Mouse (Mus musculus): ENCODE data around the gene B4galt3. TPM values are rescaled to one million over a fixed set of nuclear protein-coding genes. Genes with fewer than 3 reads are reported as not detected.
"Not testable (repeated sequence)": the region's sequence is repeated elsewhere in the genome, so short reads cannot be mapped to it uniquely, and the experiment has no call there.

B4galt3 gene
- polyA plus RNA-seq, 1 experiment from 2014 or later: 65.5 TPM

DNA sequence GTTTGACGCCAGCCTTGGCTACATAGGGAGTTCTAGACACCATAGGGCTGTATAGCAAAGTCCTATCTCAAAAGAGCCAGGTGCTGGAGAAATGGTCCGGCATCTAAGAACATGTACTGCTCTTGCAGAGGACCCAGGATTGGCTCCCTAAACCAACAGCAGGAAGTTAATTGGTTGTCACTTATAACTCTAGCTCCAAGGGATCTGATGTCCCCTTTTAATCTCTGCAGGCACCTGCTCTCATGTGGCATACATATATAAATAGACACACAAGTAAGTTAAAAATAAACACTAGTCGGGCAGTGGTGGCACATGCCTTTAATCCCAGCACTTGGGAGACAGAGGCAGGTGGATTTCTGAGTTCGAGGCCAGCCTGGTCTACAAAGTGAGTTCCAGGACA is 34.3 kb upstream of the B4galt3 start:
- Histone ChIP-seq H3K36me3 (ENCODE audit: control insufficient read depth, insufficient read depth, low read length) (peaks cover 76% of the 10 kb centered on the region), H3K9ac (ENCODE audit: low read length) (no peak overlapping the region), H3K27me3 (replicated peaks; ENCODE audit: control insufficient read depth, insufficient read depth, low read length) (no peaks in the 10 kb centered on the region), H3K9me3 (ENCODE audit: control insufficient read depth, low read length) (no peaks in the 10 kb centered on the region), H3K4me2 (ENCODE audit: low read length) (no peak overlapping the region), H3K27ac (ENCODE audit: low read depth) (no peak overlapping the region), H3K4me3 (ENCODE audit: low read depth, low read length) (no peak overlapping the region), H3K4me1 (replicated peaks; ENCODE audit: control insufficient read depth, insufficient read depth, low read length) (no peaks in the 10 kb centered on the region)
- ATAC-seq (replicated peaks; ENCODE audit: low FRiP score, low TSS enrichment, low read depth): no peak
- DNase-seq (ENCODE audit: low spot score): no peak
- WGBS: 81% methylated on average over 4 of the region's 4 CpGs

DNA sequence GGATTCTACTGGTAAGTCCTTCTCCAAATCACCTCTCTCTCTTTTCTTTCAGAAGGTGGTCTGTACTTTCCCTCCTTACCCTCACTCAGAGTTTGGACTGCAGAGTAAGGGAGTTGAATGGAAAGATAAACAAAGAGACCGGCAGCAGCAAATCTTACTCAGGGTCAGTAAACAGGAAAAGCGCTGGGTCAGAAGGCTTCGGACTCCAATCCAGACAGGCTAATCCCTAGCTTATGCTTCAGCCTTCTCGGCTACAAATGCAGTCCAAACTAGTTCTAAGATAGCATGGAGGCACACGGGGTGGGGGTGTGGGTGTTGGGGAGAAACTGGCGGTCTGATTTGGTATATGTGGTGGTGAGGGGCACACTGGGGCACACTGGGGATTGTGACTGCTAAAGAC is 32.7 kb upstream of the B4galt3 start:
- H3K36me3 ChIP-seq (ENCODE audit: control insufficient read depth, insufficient read depth, low read length): peaks cover 89% of the 10 kb centered on the region
- H3K27ac ChIP-seq (ENCODE audit: low read depth): no peak overlapping the region

DNA sequence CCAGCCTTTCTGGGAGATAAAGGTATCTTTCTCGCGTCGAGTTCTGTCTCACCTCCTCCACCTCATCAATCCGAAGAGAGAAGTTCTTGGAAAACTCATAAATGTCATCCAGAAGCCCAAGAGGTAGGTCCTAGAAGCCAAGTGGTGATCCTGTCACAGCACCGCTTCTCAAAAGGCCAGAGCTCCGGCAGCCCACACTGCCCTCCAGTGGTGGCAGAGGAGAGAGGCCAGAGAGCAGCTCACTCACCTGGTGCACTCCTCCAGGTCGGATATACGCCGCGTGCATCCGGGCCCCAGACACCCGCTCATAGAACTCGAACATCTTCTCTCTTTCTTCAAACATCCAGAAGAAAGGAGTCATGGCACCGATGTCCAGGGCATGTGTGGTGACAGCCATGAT is 31.7 kb upstream of the B4galt3 start:
- no peaks in the 10 kb centered on the region for H3K4me1 ChIP-seq (replicated peaks; ENCODE audit: control insufficient read depth, insufficient read depth, low read length)
- no peak overlapping the region for H3K27ac ChIP-seq (ENCODE audit: low read depth)
- ATAC-seq (replicated peaks; ENCODE audit: low FRiP score, low TSS enrichment, low read depth) (peak; percentile 56), DNase-seq (ENCODE audit: low spot score) (peak; percentile 72)
- H3K4me2 ChIP-seq (ENCODE audit: low read length): no peak overlapping the region
- H3K9ac ChIP-seq (ENCODE audit: low read length): no peak overlapping the region
- peaks cover 96% of the 10 kb centered on the region for H3K36me3 ChIP-seq (ENCODE audit: control insufficient read depth, insufficient read depth, low read length)
- 67% methylated on average over 14 of the region's 14 CpGs for WGBS
- no peak overlapping the region for H3K4me3 ChIP-seq (ENCODE audit: low read depth, low read length)
- H3K27me3 ChIP-seq (replicated peaks; ENCODE audit: control insufficient read depth, insufficient read depth, low read length): no peaks in the 10 kb centered on the region
- H3K9me3 ChIP-seq (ENCODE audit: control insufficient read depth, low read length): no peaks in the 10 kb centered on the region

More for the DNA sequence above, 32.7 kb upstream of the B4galt3 start:
- Histone ChIP-seq H3K9ac (ENCODE audit: low read length) (no peak overlapping the region), H3K9me3 (ENCODE audit: control insufficient read depth, low read length) (no peaks in the 10 kb centered on the region), H3K4me3 (ENCODE audit: low read depth, low read length) (no peak overlapping the region), H3K4me2 (ENCODE audit: low read length) (no peak overlapping the region), H3K27me3 (replicated peaks; ENCODE audit: control insufficient read depth, insufficient read depth, low read length) (no peaks in the 10 kb centered on the region), H3K4me1 (replicated peaks; ENCODE audit: control insufficient read depth, insufficient read depth, low read length) (no peaks in the 10 kb centered on the region)
- ATAC-seq (replicated peaks; ENCODE audit: low FRiP score, low TSS enrichment, low read depth) (no peak), DNase-seq (ENCODE audit: low spot score) (no peak)
- 49% methylated on average over 6 of the region's 6 CpGs for WGBS

DNA sequence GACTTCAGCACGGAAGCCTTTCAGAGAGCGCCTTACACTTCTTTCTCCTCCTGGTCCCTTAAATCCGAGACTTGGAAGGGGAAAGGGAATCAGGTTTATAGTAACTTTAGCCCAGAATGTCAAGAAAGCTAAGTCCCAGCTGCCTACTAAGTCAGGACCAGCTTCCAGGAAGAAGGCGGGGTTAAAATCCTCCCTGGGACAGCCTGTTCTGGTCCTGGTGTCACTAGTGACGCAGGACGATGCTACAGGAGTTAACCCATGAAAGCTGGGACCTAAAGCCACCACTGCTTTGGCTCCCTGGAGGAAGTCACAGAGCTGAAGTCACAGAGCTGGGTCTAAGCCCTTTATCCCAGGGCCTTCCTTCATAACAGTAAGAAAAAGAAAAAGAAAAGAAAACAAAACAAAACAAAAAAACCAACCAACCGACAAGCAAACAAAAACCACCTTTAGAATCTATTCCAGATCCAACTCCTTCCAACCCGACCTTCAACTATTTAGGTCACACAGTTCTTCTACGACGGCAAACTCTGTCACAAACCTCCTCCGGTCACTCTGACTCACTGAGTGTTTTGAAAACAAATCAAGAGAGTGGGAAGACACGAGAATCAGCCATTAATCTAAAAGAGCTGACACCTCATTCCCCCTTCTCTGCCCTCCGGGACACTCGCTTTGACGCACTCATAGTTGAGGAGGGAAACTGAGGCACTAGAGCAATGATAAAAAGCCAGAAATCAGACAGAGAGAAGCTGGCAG is 30.0 kb upstream of the B4galt3 start:
- WGBS: 74% methylated on average over 15 of the region's 15 CpGs
- Histone ChIP-seq H3K27me3 (replicated peaks; ENCODE audit: control insufficient read depth, insufficient read depth, low read length) (no peaks in the 10 kb centered on the region), H3K9me3 (ENCODE audit: control insufficient read depth, low read length) (no peaks in the 10 kb centered on the region), H3K36me3 (ENCODE audit: control insufficient read depth, insufficient read depth, low read length) (peaks cover 91% of the 10 kb centered on the region), H3K27ac (ENCODE audit: low read depth) (no peak overlapping the region), H3K4me1 (replicated peaks; ENCODE audit: control insufficient read depth, insufficient read depth, low read length) (no peaks in the 10 kb centered on the region; the same call in 1 of the 2 replicates), H3K4me2 (ENCODE audit: low read length) (no peak overlapping the region), H3K4me3 (ENCODE audit: low read depth, low read length) (no peak overlapping the region), H3K9ac (ENCODE audit: low read length) (no peak overlapping the region)
- DNase-seq (ENCODE audit: low spot score): no peak
- ATAC-seq (replicated peaks; ENCODE audit: low FRiP score, low TSS enrichment, low read depth): no peak

DNA sequence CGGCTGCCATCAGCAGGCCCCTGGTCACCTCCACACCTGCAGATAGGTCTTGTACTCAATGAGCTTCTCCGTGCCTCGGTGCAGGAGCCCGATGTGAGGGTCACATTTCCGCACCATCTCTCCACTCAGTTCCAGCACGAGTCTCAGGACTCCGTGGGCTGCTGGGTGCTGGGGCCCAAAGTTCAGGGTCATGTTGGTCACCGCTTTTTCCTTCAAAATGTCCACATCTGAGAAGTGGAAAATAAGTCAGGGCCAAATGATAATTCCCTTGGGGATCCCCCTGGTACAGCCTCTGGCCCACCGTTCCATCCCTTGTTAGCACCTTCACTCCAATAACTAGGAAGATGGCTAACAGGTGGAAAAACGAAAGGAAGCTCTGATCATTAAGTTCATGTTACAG is 29.2 kb upstream of the B4galt3 start:
- Histone ChIP-seq H3K27ac (ENCODE audit: low read depth) (no peak overlapping the region), H3K27me3 (replicated peaks; ENCODE audit: control insufficient read depth, insufficient read depth, low read length) (no peaks in the 10 kb centered on the region), H3K36me3 (ENCODE audit: control insufficient read depth, insufficient read depth, low read length) (peaks cover 89% of the 10 kb centered on the region), H3K4me3 (ENCODE audit: low read depth, low read length) (no peak overlapping the region), H3K4me1 (replicated peaks; ENCODE audit: control insufficient read depth, insufficient read depth, low read length) (peaks cover 5% of the 10 kb centered on the region), H3K9ac (ENCODE audit: low read length) (no peak overlapping the region), H3K4me2 (ENCODE audit: low read length) (no peak overlapping the region), H3K9me3 (ENCODE audit: control insufficient read depth, low read length) (no peaks in the 10 kb centered on the region)
- 91% methylated on average over 10 of the region's 10 CpGs for WGBS
- no peak for DNase-seq (ENCODE audit: low spot score)
- ATAC-seq (replicated peaks; ENCODE audit: low FRiP score, low TSS enrichment, low read depth): no peak

DNA sequence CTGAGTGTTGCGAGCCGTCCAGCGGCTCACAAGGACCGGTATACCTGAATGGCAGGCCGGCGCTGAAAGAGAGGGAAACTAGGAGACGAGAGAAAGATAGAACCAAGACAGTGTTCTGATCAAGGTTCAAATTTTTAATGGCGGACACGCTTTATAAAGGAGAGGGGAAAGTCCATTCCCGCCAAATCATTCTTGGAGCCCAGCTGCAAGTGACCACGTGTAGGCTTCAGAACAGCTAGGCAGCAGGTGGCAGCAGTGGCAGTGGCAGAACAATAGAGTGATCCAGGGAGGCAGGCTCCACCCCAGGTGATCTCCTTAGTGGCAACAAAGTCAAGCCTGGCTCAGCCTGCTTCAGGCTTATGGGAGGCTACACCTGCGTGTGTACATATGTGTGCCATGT is 28.2 kb upstream of the B4galt3 start:
- Histone ChIP-seq H3K4me1 (replicated peaks; ENCODE audit: control insufficient read depth, insufficient read depth, low read length) (peaks cover 10% of the 10 kb centered on the region), H3K36me3 (ENCODE audit: control insufficient read depth, insufficient read depth, low read length) (peaks cover 79% of the 10 kb centered on the region)
- H3K27ac ChIP-seq (ENCODE audit: low read depth); H3K4me3 ChIP-seq (ENCODE audit: low read depth, low read length); H3K27me3 ChIP-seq (replicated peaks; ENCODE audit: control insufficient read depth, insufficient read depth, low read length); H3K9me3 ChIP-seq (ENCODE audit: control insufficient read depth, low read length); H3K4me2 ChIP-seq (ENCODE audit: low read length); DNase-seq (ENCODE audit: low spot score); H3K9ac ChIP-seq (ENCODE audit: low read length); ATAC-seq (replicated peaks; ENCODE audit: low FRiP score, low TSS enrichment, low read depth): not testable (repeated sequence)
- 87% methylated on average over 12 of the region's 12 CpGs for WGBS

DNA sequence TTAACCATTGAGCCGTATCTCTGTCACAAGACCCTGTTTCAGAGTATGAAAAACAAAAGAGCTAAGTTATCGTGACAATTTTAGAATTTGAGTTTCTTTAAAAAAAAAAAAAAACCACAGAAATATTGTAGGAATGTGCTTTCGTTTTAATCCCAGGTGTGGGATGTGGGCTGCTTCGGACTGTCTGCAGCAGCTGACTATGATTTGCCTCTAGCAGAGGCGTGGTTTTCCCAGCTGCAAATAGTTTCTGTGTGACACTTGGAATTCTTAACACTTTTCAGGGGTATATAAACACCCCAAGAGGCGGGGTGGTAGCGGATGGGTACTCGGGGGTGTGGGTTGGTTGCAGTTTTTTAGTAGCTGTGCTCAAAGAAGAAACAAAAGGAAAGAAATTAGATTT is 24.8 kb upstream of the B4galt3 start:
- no peak overlapping the region for H3K4me2 ChIP-seq (ENCODE audit: low read length)
- H3K27ac ChIP-seq (ENCODE audit: low read depth): no peak overlapping the region
- peaks cover 30% of the 10 kb centered on the region for H3K4me1 ChIP-seq (replicated peaks; ENCODE audit: control insufficient read depth, insufficient read depth, low read length)
- 80% methylated on average over 8 of the region's 8 CpGs for WGBS
- peaks cover 45% of the 10 kb centered on the region for H3K36me3 ChIP-seq (ENCODE audit: control insufficient read depth, insufficient read depth, low read length)
- H3K4me3 ChIP-seq (ENCODE audit: low read depth, low read length): no peak overlapping the region
- DNase-seq (ENCODE audit: low spot score) (no peak), ATAC-seq (replicated peaks; ENCODE audit: low FRiP score, low TSS enrichment, low read depth) (no peak)
- H3K9ac ChIP-seq (ENCODE audit: low read length): no peak overlapping the region
- no peaks in the 10 kb centered on the region for H3K9me3 ChIP-seq (ENCODE audit: control insufficient read depth, low read length)
- H3K27me3 ChIP-seq (replicated peaks; ENCODE audit: control insufficient read depth, insufficient read depth, low read length): no peaks in the 10 kb centered on the region

DNA sequence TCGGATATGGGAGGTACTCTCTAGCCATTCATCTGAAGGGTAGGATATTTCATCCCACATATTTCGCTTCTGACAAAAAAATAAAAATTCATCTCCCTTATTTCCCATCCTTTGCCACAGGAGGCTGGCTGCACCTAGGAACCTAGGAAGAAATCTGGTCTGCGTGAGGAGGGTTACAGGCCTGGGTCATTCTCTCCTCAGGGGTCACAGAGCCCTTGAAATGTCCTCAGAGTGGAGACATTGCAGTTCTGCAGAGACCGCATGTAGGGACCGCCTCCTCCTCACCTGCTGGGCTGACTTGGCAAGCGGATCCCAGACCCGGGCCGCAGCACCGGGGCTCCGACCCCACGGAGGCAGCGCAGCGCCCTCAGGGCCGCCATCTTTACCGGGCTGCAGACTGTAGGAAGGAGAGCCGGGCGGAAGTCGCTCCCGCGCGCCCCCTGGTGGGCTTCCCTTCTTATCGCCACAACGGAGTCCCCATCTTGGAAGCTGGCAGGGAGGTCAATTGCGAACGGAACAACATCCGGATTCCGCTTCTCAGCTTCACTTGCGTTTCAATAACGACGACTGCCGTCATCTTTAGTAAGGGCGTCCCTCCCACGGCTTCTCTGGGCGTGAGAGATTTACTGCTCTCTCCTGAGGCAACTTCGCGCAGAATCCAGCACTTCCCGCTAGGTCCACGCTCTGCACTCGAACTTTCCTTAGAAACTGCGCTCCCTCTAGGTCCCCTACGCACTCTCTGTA is 23.2 kb upstream of the B4galt3 start:
- peak; percentile 92 for ATAC-seq (replicated peaks; ENCODE audit: low FRiP score, low TSS enrichment, low read depth)
- peak overlapping the region; percentile 91 for H3K9ac ChIP-seq (ENCODE audit: low read length)
- no peaks in the 10 kb centered on the region for H3K27me3 ChIP-seq (replicated peaks; ENCODE audit: control insufficient read depth, insufficient read depth, low read length)
- peaks cover 43% of the 10 kb centered on the region for H3K4me1 ChIP-seq (replicated peaks; ENCODE audit: control insufficient read depth, insufficient read depth, low read length)
- H3K4me2 ChIP-seq (ENCODE audit: low read length): peak overlapping the region; percentile 69
- peak overlapping the region; percentile 89 for H3K4me3 ChIP-seq (ENCODE audit: low read depth, low read length)
- H3K27ac ChIP-seq (ENCODE audit: low read depth): peak overlapping the region; percentile 92
- under 1% methylated on average over 41 of the region's 41 CpGs for WGBS
- H3K9me3 ChIP-seq (ENCODE audit: control insufficient read depth, low read length): no peaks in the 10 kb centered on the region
- peaks cover 33% of the 10 kb centered on the region for H3K36me3 ChIP-seq (ENCODE audit: control insufficient read depth, insufficient read depth, low read length)
- DNase-seq (ENCODE audit: low spot score): peak; percentile 97

Measured in intestine, embryonic 14.5 days (tissue).